Mouse (Mus musculus) lung, adult 2 months (tissue): Measurements from ENCODE around the gene Slc35b2.

ENCODE experiments used
- CTCF ChIP-seq: fragments of 200-500 bp; IDR thresholded peaks from 2 replicates; pipeline ENCODE4 v1.5.1; 2011; ENCODE audit warnings: mild to moderate bottlenecking, low read length, control low read depth; ENCODE audit not compliant: insufficient read depth
- POLR2A ChIP-seq: fragments of 200-500 bp; IDR thresholded peaks from 2 replicates; pipeline ENCODE4 v1.6.1; 2011; ENCODE audit warnings: low read depth, mild to moderate bottlenecking, control low read depth, low read length, borderline replicate concordance; ENCODE audit errors: extremely low read depth

GRCm38 (mm10) chr17:45539664-45540063 is 24.0 kb upstream of the Slc35b2 start:
- TF ChIP-seq POLR2A (no peak), CTCF (no peak)
